Mouse (Mus musculus) embryonic fibroblast, embryonic 13.5 days (primary cell): ENCODE measurements around the gene Tra2b. TPM values are rescaled to one million over a fixed set of nuclear protein-coding genes. Genes with fewer than 3 reads are reported as not detected.
"Not testable (repeated sequence)": the region's sequence is repeated elsewhere in the genome, so short reads cannot be mapped to it uniquely, and the experiment has no call there.

Experiments
- H3K27ac ChIP-seq: 2 replicates; pipeline ENCODE4 v1.5.1; 2012; ENCODE audit warnings: low read length, control low read depth, inconsistent platforms; ENCODE audit not compliant: insufficient read depth
- H3K4me1 ChIP-seq: 2 replicates; pipeline ENCODE4 v1.6.1; 2011; ENCODE audit warnings: low read length; ENCODE audit not compliant: control insufficient read depth, insufficient read depth
- H3K4me3 ChIP-seq: 2 replicates; pipeline ENCODE4 v1.5.1; 2011; ENCODE audit warnings: mild to moderate bottlenecking, control low read depth, low read length; ENCODE audit not compliant: insufficient read depth
- CTCF ChIP-seq: IDR thresholded peaks from 2 replicates; pipeline ENCODE4 v1.5.1; 2011; ENCODE audit warnings: mild to moderate bottlenecking, control low read depth, low read length, moderate library complexity, borderline replicate concordance; ENCODE audit not compliant: insufficient read depth
- POLR2A ChIP-seq: IDR thresholded peaks from 2 replicates; pipeline ENCODE4 v1.6.1; 2011; ENCODE audit warnings: low read depth, mild to moderate bottlenecking, control low read depth, low read length, moderate library complexity
- polyA plus RNA-seq: library from polyadenylated mRNA; stranded (reverse); fragments of >200 nt; gene quantifications from 2 replicates; pipeline ENCODE4 v1.2.4, GENCODE M21; 2011; ENCODE audit warnings: low read depth; ENCODE audit not compliant: missing spikeins, insufficient read length

Tra2b gene
- polyA plus RNA-seq, 1 experiment = 218 TPM

GRCm38 (mm10) chr16:22249754-22250153 is 16.1 kb downstream of the Tra2b start:
- Histone ChIP-seq H3K4me1 (no peaks in the 10 kb centered on the region), H3K4me3 (no peak overlapping the region), H3K27ac (no peak overlapping the region)
- TF ChIP-seq POLR2A (no peak), CTCF (no peak)

- TF ChIP-seq CTCF (no peak), POLR2A (no peak)
Observed at GRCm38 (mm10) chr16:22242239-22242866, 23.5 kb downstream of the Tra2b start.

GRCm38 (mm10) chr16:22241376-22242238 is 24.2 kb downstream of the Tra2b start:
- TF ChIP-seq POLR2A (no peak), CTCF (no peak)
- Histone ChIP-seq H3K4me3 (no peak overlapping the region), H3K27ac (no peak overlapping the region), H3K4me1 (no peaks in the 10 kb centered on the region)

More at GRCm38 (mm10) chr16:22242239-22242866, 23.5 kb downstream of the Tra2b start:
- Histone ChIP-seq H3K4me1 (no peaks in the 10 kb centered on the region), H3K27ac (no peak overlapping the region), H3K4me3 (no peak overlapping the region)

DNA sequence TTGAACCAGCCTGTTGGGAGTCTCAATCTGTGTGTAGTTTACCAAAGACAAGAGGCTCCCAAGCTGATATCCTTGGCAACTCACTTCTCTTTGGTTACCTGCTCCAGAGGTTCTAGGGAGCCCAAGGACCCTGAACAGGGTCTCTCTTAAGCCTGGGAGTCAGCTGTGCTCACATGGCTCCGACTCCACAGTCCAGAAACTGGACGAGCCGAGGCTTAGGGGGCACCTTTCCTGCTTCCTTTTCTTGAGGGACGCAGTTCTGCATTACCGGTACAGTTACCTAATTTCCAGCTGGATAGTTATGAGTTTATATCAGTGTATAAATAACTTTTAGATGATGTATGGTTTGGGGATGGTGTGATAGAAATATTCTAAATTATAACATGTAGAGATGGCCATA is 24.9 kb downstream of the Tra2b start:
- no peaks in the 10 kb centered on the region for H3K4me1 ChIP-seq
- no peak overlapping the region for H3K27ac ChIP-seq
- no peak for TF ChIP-seq CTCF
- H3K4me3 ChIP-seq = no peak overlapping the region

GRCm38 (mm10) chr16:22239978-22240377 is 25.8 kb downstream of the Tra2b start:
- Histone ChIP-seq H3K4me1 (no peaks in the 10 kb centered on the region), H3K4me3 (no peak overlapping the region), H3K27ac (no peak overlapping the region)
- TF ChIP-seq POLR2A (no peak), CTCF (no peak)

- no peak for TF ChIP-seq CTCF
- no peak for TF ChIP-seq POLR2A
- Histone ChIP-seq H3K4me1 (no peaks in the 10 kb centered on the region), H3K27ac (no peak overlapping the region), H3K4me3 (no peak overlapping the region)
Observed at GRCm38 (mm10) chr16:22238928-22239620, 26.7 kb downstream of the Tra2b start.

DNA sequence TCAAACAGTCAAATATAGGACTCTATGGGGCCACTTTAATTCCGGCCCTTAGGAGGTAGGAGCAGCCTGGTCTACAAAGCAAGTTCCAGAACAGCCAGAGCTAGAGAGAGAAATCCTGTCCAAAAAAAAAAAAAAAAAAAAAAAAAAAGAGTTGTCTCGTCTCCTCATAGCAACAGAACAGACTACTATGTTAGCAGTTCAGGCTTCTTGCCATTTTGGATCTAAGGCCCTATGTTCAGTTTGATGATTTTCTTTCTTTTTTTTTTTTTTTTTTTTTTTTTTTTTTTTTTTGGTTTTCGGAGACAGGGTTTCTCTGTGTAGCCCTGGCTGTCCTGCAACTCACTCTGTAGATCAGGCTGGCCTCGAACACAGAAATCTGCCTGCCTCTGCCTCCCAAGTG is 27.4 kb downstream of the Tra2b start:
- not testable (repeated sequence) for H3K27ac ChIP-seq, H3K4me1 ChIP-seq, H3K4me3 ChIP-seq

DNA sequence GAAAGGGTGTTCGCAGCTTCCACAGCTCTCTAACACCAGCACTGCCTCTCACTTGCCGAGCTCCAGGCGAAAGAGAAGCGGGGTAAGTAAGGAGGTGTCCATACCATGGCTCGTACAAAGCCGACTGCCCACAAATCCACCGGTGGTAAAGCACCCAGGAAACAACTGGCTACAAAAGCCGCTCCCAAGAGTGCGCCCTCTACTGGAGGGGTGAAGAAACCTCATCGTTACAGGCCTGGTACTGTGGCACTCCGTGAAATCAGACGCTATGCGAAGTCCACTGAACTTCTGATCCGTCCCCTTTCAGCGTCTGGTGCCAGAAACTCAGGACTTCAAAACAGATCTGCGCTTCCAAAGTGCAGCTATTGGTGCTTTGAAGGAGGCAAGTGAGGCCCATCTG is 29.0 kb downstream of the Tra2b start:
- Histone ChIP-seq H3K4me3 (no peak overlapping the region), H3K4me1 (no peaks in the 10 kb centered on the region), H3K27ac (no peak overlapping the region)
- no peak for TF ChIP-seq POLR2A
- no peak for TF ChIP-seq CTCF

DNA sequence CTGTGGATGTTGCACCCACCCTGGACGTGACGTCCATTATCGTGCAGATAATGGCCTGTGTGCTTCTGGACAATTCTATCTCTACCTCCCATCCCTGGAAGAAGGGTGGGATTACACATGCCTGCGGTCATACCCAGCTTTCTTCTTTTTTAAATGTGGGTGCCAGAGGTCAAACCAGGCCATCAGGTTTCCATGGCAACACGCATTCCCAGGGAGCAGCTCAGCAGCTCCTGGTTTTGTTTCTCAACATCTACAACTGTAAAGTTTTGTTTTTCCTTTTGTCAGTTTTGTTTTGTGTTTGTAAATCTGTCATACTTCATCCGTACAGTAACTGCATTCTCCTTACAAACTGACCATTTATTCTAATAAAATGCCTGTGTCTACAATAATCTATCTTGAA is 31.3 kb downstream of the Tra2b start:
- Histone ChIP-seq H3K27ac (no peak overlapping the region), H3K4me3 (no peak overlapping the region), H3K4me1 (no peaks in the 10 kb centered on the region)
- TF ChIP-seq POLR2A (no peak), CTCF (no peak)

DNA sequence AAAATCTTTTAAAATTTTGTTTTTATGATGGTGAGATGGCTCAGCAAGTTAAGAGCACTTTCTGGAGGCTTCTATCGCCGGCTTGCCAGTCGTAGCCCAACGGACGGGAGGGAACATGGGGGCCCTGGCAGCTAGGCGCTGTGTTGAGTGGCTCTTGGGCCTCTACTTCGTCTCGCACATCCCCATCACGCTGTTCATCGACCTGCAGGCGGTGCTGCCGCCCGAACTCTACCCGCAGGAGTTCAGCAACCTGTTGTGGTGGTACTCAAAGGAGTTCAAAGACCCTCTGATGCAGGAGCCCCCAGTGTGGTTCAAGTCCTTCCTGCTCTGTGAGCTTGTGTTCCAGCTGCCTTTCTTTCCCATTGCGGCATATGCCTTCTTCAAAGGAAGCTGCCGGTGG is 35.5 kb downstream of the Tra2b start:
- not testable (repeated sequence) for H3K4me3 ChIP-seq, H3K27ac ChIP-seq, H3K4me1 ChIP-seq
